Mouse (Mus musculus) liver, embryonic 14.5 days (tissue): ENCODE data around the gene Muc1.

ENCODE experiments used
- CTCF ChIP-seq: IDR thresholded peaks from 2 replicates; pipeline ENCODE4 v1.5.1; 2016; ENCODE audit warnings: antibody characterized with exemption, low read depth, control low read depth
- EP300 ChIP-seq: IDR thresholded peaks from 2 replicates; pipeline ENCODE4 v1.6.1; 2016; ENCODE audit warnings: antibody characterized with exemption, low read depth

DNA sequence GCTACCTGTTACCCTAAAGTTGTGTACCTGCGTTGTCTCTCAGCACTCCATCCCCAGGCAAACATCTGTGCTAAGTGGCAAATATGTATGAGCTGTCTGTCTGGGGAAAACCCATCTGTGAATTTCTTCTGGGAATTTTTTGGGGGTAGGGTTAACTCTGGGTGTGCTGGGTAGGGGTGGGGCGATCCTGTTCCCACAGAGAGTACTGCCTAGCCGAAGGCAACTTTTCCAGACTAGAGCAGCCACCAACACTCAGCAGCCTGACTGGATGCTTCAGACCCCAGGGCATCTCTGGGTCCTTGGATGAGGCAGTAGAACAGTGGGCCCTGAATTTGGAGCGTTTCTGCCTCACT is 53.4 kb downstream of the Muc1 start:
- TF ChIP-seq CTCF = no peak
- TF ChIP-seq EP300 = no peak
